Mouse (Mus musculus): ENCODE results near the gene Myh6. TPM values are rescaled to one million over a fixed set of nuclear protein-coding genes. Genes with fewer than 3 reads are reported as not detected.
"Not testable (repeated sequence)": the region's sequence is repeated elsewhere in the genome, so short reads cannot be mapped to it uniquely, and the experiment has no call there.

Myh6 gene
- polyA plus RNA-seq, 1 experiment, result not detected

GRCm38 (mm10) chr14:55005506-55005905 is 38.8 kb upstream of the Myh6 start:
- TF ChIP-seq FLI1 (IDR thresholded peaks at IDR 0.05; ENCODE audit: low read length) (no peak), GATA1 (IDR thresholded peaks at IDR 0.05; ENCODE audit: borderline replicate concordance, low read length) (no peak)
- peaks cover 47% of the 10 kb centered on the region for H3K27me3 ChIP-seq (replicated peaks)
- H3K9me3 ChIP-seq, result peaks cover 5% of the 10 kb centered on the region
- no peak overlapping the region for H3K4me3 ChIP-seq (replicated peaks)
- no peaks in the 10 kb centered on the region for H3K36me3 ChIP-seq (replicated peaks; ENCODE audit: low read length)
- H3K4me1 ChIP-seq, result peaks cover 23% of the 10 kb centered on the region

GRCm38 (mm10) chr14:55003878-55004855 is 37.4 kb upstream of the Myh6 start:
- Histone ChIP-seq H3K4me3 (replicated peaks) (no peak overlapping the region), H3K27me3 (replicated peaks) (peaks cover 46% of the 10 kb centered on the region), H3K4me1 (peaks cover 23% of the 10 kb centered on the region), H3K36me3 (replicated peaks; ENCODE audit: low read length) (no peaks in the 10 kb centered on the region), H3K9me3 (peaks cover 5% of the 10 kb centered on the region)
- TF ChIP-seq FLI1 (IDR thresholded peaks at IDR 0.05; ENCODE audit: low read length) (no peak), GATA1 (IDR thresholded peaks at IDR 0.05; ENCODE audit: borderline replicate concordance, low read length) (no peak)

- H3K27me3 ChIP-seq (replicated peaks), result peaks cover 50% of the 10 kb centered on the region
- no peak for TF ChIP-seq GATA1 (IDR thresholded peaks at IDR 0.05; ENCODE audit: borderline replicate concordance, low read length)
- no peak for TF ChIP-seq FLI1 (IDR thresholded peaks at IDR 0.05; ENCODE audit: low read length)
- H3K9me3 ChIP-seq, result peaks cover 5% of the 10 kb centered on the region
- H3K4me1 ChIP-seq, result peaks cover 23% of the 10 kb centered on the region
- no peaks in the 10 kb centered on the region for H3K36me3 ChIP-seq (replicated peaks; ENCODE audit: low read length)
- H3K4me3 ChIP-seq (replicated peaks), result no peak overlapping the region
These were observed 36.0 kb upstream of the Myh6 start for GRCm38 (mm10) chr14:55002687-55003120.

GRCm38 (mm10) chr14:55001938-55002686 is 35.4 kb upstream of the Myh6 start:
- Histone ChIP-seq H3K36me3 (replicated peaks; ENCODE audit: low read length) (no peaks in the 10 kb centered on the region), H3K4me1 (peaks cover 23% of the 10 kb centered on the region), H3K9me3 (peaks cover 5% of the 10 kb centered on the region), H3K27me3 (replicated peaks) (peaks cover 54% of the 10 kb centered on the region), H3K4me3 (replicated peaks) (no peak overlapping the region)
- TF ChIP-seq GATA1 (IDR thresholded peaks at IDR 0.05; ENCODE audit: borderline replicate concordance, low read length), result no peak
- TF ChIP-seq FLI1 (IDR thresholded peaks at IDR 0.05; ENCODE audit: low read length), result no peak

GRCm38 (mm10) chr14:55001446-55001845 is 34.7 kb upstream of the Myh6 start:
- Histone ChIP-seq H3K9me3 (peaks cover 5% of the 10 kb centered on the region), H3K4me1 (peaks cover 23% of the 10 kb centered on the region), H3K36me3 (replicated peaks; ENCODE audit: low read length) (no peaks in the 10 kb centered on the region), H3K4me3 (replicated peaks) (no peak overlapping the region), H3K27me3 (replicated peaks) (peaks cover 61% of the 10 kb centered on the region)
- TF ChIP-seq GATA1 (IDR thresholded peaks at IDR 0.05; ENCODE audit: borderline replicate concordance, low read length) (no peak), FLI1 (IDR thresholded peaks at IDR 0.05; ENCODE audit: low read length) (no peak)

- H3K9me3 ChIP-seq, result peaks cover 5% of the 10 kb centered on the region
- no peaks in the 10 kb centered on the region for H3K36me3 ChIP-seq (replicated peaks; ENCODE audit: low read length)
- H3K4me3 ChIP-seq (replicated peaks), result no peak overlapping the region
- peaks cover 23% of the 10 kb centered on the region for H3K4me1 ChIP-seq
- H3K27me3 ChIP-seq (replicated peaks), result peaks cover 63% of the 10 kb centered on the region
- TF ChIP-seq FLI1 (IDR thresholded peaks at IDR 0.05; ENCODE audit: low read length), result no peak
- TF ChIP-seq GATA1 (IDR thresholded peaks at IDR 0.05; ENCODE audit: borderline replicate concordance, low read length), result no peak
These were observed 34.1 kb upstream of the Myh6 start for GRCm38 (mm10) chr14:55000814-55001213.

- Histone ChIP-seq H3K27me3 (replicated peaks) (peaks cover 69% of the 10 kb centered on the region), H3K4me1 (peaks cover 24% of the 10 kb centered on the region)
- H3K36me3 ChIP-seq (replicated peaks; ENCODE audit: low read length); H3K9me3 ChIP-seq; H3K4me3 ChIP-seq (replicated peaks): not testable (repeated sequence)
These were observed 33.1 kb upstream of the Myh6 start for GRCm38 (mm10) chr14:54999868-55000267.

- TF ChIP-seq GATA1 (IDR thresholded peaks at IDR 0.05; ENCODE audit: borderline replicate concordance, low read length), result no peak
- no peak for TF ChIP-seq FLI1 (IDR thresholded peaks at IDR 0.05; ENCODE audit: low read length)
- Histone ChIP-seq H3K27me3 (replicated peaks) (peaks cover 73% of the 10 kb centered on the region), H3K36me3 (replicated peaks; ENCODE audit: low read length) (no peaks in the 10 kb centered on the region), H3K4me3 (replicated peaks) (no peak overlapping the region), H3K4me1 (peaks cover 18% of the 10 kb centered on the region), H3K9me3 (peaks cover 5% of the 10 kb centered on the region)
These were observed 32.0 kb upstream of the Myh6 start for GRCm38 (mm10) chr14:54998680-54999079.

- peaks cover 18% of the 10 kb centered on the region for H3K4me1 ChIP-seq
- peaks cover 5% of the 10 kb centered on the region for H3K9me3 ChIP-seq
- H3K27me3 ChIP-seq (replicated peaks), result peaks cover 79% of the 10 kb centered on the region
- H3K4me3 ChIP-seq (replicated peaks), result no peak overlapping the region
- no peak for TF ChIP-seq FLI1 (IDR thresholded peaks at IDR 0.05; ENCODE audit: low read length)
- no peak for TF ChIP-seq GATA1 (IDR thresholded peaks at IDR 0.05; ENCODE audit: borderline replicate concordance, low read length)
- H3K36me3 ChIP-seq (replicated peaks; ENCODE audit: low read length), result no peaks in the 10 kb centered on the region
These were observed 30.6 kb upstream of the Myh6 start for GRCm38 (mm10) chr14:54997297-54997696.

- Histone ChIP-seq H3K4me1 (peaks cover 14% of the 10 kb centered on the region), H3K4me3 (replicated peaks) (no peak overlapping the region), H3K27me3 (replicated peaks) (peaks cover 81% of the 10 kb centered on the region), H3K9me3 (peaks cover 5% of the 10 kb centered on the region), H3K36me3 (replicated peaks; ENCODE audit: low read length) (no peaks in the 10 kb centered on the region)
- TF ChIP-seq GATA1 (IDR thresholded peaks at IDR 0.05; ENCODE audit: borderline replicate concordance, low read length), result no peak
- no peak for TF ChIP-seq FLI1 (IDR thresholded peaks at IDR 0.05; ENCODE audit: low read length)
These were observed 30.1 kb upstream of the Myh6 start for GRCm38 (mm10) chr14:54996793-54997192.

All from megakaryocyte, embryonic 14.5 days (primary cell).